Mouse (Mus musculus) CD4-positive helper T cell, adult 2 months (primary cell): ENCODE measurements around the gene Shroom4.

Experiments used
- DNase-seq: peaks from one replicate; pipeline ENCODE4 v3.0.0-alpha.2; 2012; ENCODE audit warnings: low read depth, missing footprints, low spot score

The Shroom4 gene

GRCm38 (mm10) chrX:6495456-6495855 lies 95.8 kb downstream of the Shroom4 start:
- DNase-seq = no peak

- no peak for DNase-seq
Measured at GRCm38 (mm10) chrX:6496374-6496773, 96.7 kb downstream of the Shroom4 start.

- DNase-seq = no peak
Measured at GRCm38 (mm10) chrX:6501850-6502249, 102.2 kb downstream of the Shroom4 start.

- no peak for DNase-seq
Measured at GRCm38 (mm10) chrX:6517217-6517616, 117.6 kb downstream of the Shroom4 start.

GRCm38 (mm10) chrX:6518421-6518820 lies 118.8 kb downstream of the Shroom4 start:
- no peak for DNase-seq

- no peak for DNase-seq
Measured at GRCm38 (mm10) chrX:6522935-6523334, 123.3 kb downstream of the Shroom4 start.

- DNase-seq = no peak
Measured at GRCm38 (mm10) chrX:6536636-6537035, 137.0 kb downstream of the Shroom4 start.

- no peak for DNase-seq
Measured at GRCm38 (mm10) chrX:6537689-6538088, 138.0 kb downstream of the Shroom4 start.

GRCm38 (mm10) chrX:6565066-6565465 lies 165.4 kb downstream of the Shroom4 start:
- no peak for DNase-seq

GRCm38 (mm10) chrX:6574511-6574910 lies 174.9 kb downstream of the Shroom4 start:
- DNase-seq = no peak

- no peak for DNase-seq
Measured at GRCm38 (mm10) chrX:6577001-6577400, 177.3 kb downstream of the Shroom4 start.

- no peak for DNase-seq
Measured at GRCm38 (mm10) chrX:6580671-6581070, 181.0 kb downstream of the Shroom4 start.

GRCm38 (mm10) chrX:6581181-6581580 lies 181.5 kb downstream of the Shroom4 start:
- no peak for DNase-seq

- no peak for DNase-seq
Measured at GRCm38 (mm10) chrX:6582646-6583045, 183.0 kb downstream of the Shroom4 start.

GRCm38 (mm10) chrX:6594183-6594582 lies 194.5 kb downstream of the Shroom4 start:
- no peak for DNase-seq

GRCm38 (mm10) chrX:6654024-6654423 lies 254.4 kb downstream of the Shroom4 start:
- DNase-seq = no peak

GRCm38 (mm10) chrX:6658820-6659324 lies 259.2 kb downstream of the Shroom4 start:
- DNase-seq = no peak
